In the genomic region with DNA sequence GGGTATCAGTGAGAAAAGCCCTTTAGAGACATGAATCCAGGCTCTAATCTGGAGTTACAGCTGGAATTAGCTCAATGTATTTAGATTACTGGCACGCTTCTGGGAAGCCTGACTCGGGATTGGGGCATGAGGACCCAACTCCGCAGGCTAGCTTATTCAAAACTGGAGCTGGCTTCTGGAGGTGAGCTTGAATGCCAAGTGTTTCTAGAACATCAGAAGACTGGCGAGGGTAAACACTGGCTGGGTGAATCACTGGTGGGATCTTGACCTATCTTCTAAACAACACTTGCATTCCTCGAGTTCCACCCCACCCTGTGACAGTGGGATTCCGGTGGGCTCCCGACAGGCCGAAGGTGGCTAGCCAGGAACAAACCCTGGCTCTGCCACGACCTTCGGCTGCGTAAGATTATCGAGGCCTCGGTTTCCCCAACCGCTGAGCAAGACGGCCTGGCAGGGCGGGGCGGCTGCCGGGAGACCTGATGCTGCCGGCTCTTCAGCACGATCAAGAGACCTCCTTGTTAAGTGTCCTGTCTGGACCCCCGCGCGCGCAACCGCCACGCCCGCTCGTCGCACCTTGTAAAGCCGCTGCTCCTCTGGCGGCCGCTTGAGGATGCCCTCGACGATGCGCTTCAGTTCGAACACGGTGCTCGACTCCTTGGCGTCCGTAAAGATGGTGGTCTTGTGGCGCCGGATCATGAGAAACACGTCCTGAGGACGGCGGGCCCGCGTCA, we compare ENCODE assay signal across 8 mouse cellular contexts. TPM values are rescaled to one million over a fixed set of nuclear protein-coding genes. Genes with fewer than 3 reads are reported as not detected.
A peak's percentile ranks its signal among the peaks of the same experiment; 100 is the strongest.
DNase-seq lines count a peak whose midpoint lies in the region; ATAC-seq and TF ChIP-seq lines count a peak whose summit lies in the region.

No protein-coding gene starts in this region.

- H3K9me3 ChIP-seq in hindbrain, postnatal 0 days (ENCODE audit: low read length), result no peaks in the 10 kb centered on the region
- H3K9me3 ChIP-seq in limb, embryonic 12.5 days, result no peaks in the 10 kb centered on the region
- no peaks in the 10 kb centered on the region for H3K9me3 ChIP-seq in midbrain, embryonic 11.5 days (ENCODE audit: control insufficient read depth, low read length)

- peak overlapping the region; percentile 82 for H3K4me3 ChIP-seq in hindbrain, postnatal 0 days (ENCODE audit: low read length)
- peak overlapping the region; percentile 82 for H3K4me3 ChIP-seq in limb, embryonic 12.5 days (replicated peaks)
- peak overlapping the region; percentile 81 for H3K4me3 ChIP-seq in midbrain, embryonic 11.5 days (ENCODE audit: low read depth, low read length)

- peaks cover 32% of the 10 kb centered on the region for H3K36me3 ChIP-seq in hindbrain, postnatal 0 days (ENCODE audit: insufficient read depth, low read length)
- H3K36me3 ChIP-seq in limb, embryonic 12.5 days, result peaks cover 37% of the 10 kb centered on the region
- peaks cover 21% of the 10 kb centered on the region for H3K36me3 ChIP-seq in midbrain, embryonic 11.5 days (ENCODE audit: control insufficient read depth, insufficient read depth, low read length)

- H3K27ac ChIP-seq in hindbrain, postnatal 0 days, result peak overlapping the region; percentile 86
- H3K27ac ChIP-seq in limb, embryonic 12.5 days, result peak overlapping the region; percentile 85
- H3K27ac ChIP-seq in midbrain, embryonic 11.5 days (ENCODE audit: low read depth, low read length), result peak overlapping the region; percentile 77

- peak; percentile 11; the same call in 1 of the 2 replicates for ATAC-seq in cerebellum, adult (ENCODE audit: insufficient number of reproducible peaks, low FRiP score, low TSS enrichment)
- ATAC-seq in hindbrain, postnatal 0 days, result peak; percentile 80
- ATAC-seq in limb, embryonic 12.5 days (ENCODE audit: insufficient number of reproducible peaks, insufficient read depth, low FRiP score, low TSS enrichment, low read depth), result peak; percentile 43
- ATAC-seq in midbrain, embryonic 11.5 days (ENCODE audit: low FRiP score), result peak; percentile 86

- under 1% methylated on average over 47 of the region's 47 CpGs for WGBS in hindbrain, postnatal 0 days
- under 1% methylated on average over 47 of the region's 47 CpGs for WGBS in limb, embryonic 12.5 days
- under 1% methylated on average over 47 of the region's 47 CpGs for WGBS in midbrain, embryonic 11.5 days

- peak; percentile 49 for TF ChIP-seq CTCF in hindbrain, postnatal 0 days (IDR thresholded peaks at IDR 0.05; ENCODE audit: low read depth)

- no peaks in the 10 kb centered on the region for H3K27me3 ChIP-seq in hindbrain, postnatal 0 days (ENCODE audit: insufficient read depth, low read length)
- peaks cover 11% of the 10 kb centered on the region for H3K27me3 ChIP-seq in limb, embryonic 12.5 days
- H3K27me3 ChIP-seq in midbrain, embryonic 11.5 days (ENCODE audit: control insufficient read depth, insufficient read depth, low read length), result no peaks in the 10 kb centered on the region; the same call in 1 of the 2 replicates

- peak overlapping the region; percentile 83 for H3K4me2 ChIP-seq in hindbrain, postnatal 0 days (ENCODE audit: low read depth, low read length)
- peak overlapping the region; percentile 71 for H3K4me2 ChIP-seq in limb, embryonic 12.5 days
- H3K4me2 ChIP-seq in midbrain, embryonic 11.5 days, result peak overlapping the region; percentile 56

- peak overlapping the region; percentile 84 for H3K9ac ChIP-seq in hindbrain, postnatal 0 days (replicated peaks; ENCODE audit: low read length)
- peak overlapping the region; percentile 91 for H3K9ac ChIP-seq in limb, embryonic 12.5 days (replicated peaks)
- peak overlapping the region; percentile 90 for H3K9ac ChIP-seq in midbrain, embryonic 11.5 days (ENCODE audit: low read length)

- peak; percentile 76 for DNase-seq in embryo, embryonic 10 days (ENCODE audit: low spot score)
- no peak for DNase-seq in embryo, embryonic 9.5 days (ENCODE audit: extremely low spot score)
- DNase-seq in forelimb bud, embryonic 11.5 days (ENCODE audit: low read depth, low spot score), result peak; percentile 44
- DNase-seq in hindbrain, postnatal 0 days (ENCODE audit: low spot score), result peak; percentile 52
- peak; percentile 94 for DNase-seq in midbrain, embryonic 11.5 days (ENCODE audit: low spot score, missing footprints)
- peak; percentile 72 to 75 for DNase-seq in spleen, postnatal 10 days (ENCODE audit: low spot score in 2 of 2)

- H3K4me1 ChIP-seq in hindbrain, postnatal 0 days (ENCODE audit: insufficient read depth, low read length), result peaks cover 7% of the 10 kb centered on the region
- H3K4me1 ChIP-seq in limb, embryonic 12.5 days (replicated peaks), result peaks cover 23% of the 10 kb centered on the region
- H3K4me1 ChIP-seq in midbrain, embryonic 11.5 days (ENCODE audit: control insufficient read depth, insufficient read depth, low read length), result peaks cover 9% of the 10 kb centered on the region

RNA-seq across cellular contexts. Expression of gene Elob, which starts 0.5 kb away (rescaled TPM):
- total RNA-seq in hindbrain, postnatal 0 days (2014; rRNA removed), result 755 and 1,410 TPM in 2 replicates
- 1,482 and 1,504 TPM in 2 replicates for polyA plus RNA-seq in hindbrain, postnatal 0 days (2015; fragmentation: Nextera tagmentation; extraction: Ambion mirVana)
- polyA plus RNA-seq in limb, embryonic 12.5 days (2016; fragmentation: Nextera tagmentation; extraction: Ambion mirVana), result 1,179 and 1,231 TPM in 2 replicates
- 1,062 and 1,170 TPM in 2 replicates for polyA plus RNA-seq in midbrain, embryonic 11.5 days (2014; fragmentation: Nextera tagmentation; extraction: Ambion mirVana)

RNA-seq across cellular contexts. Expression of gene Prss33, which starts 7.4 kb away (rescaled TPM):
- not detected in 2 replicates for total RNA-seq in hindbrain, postnatal 0 days (2014; rRNA removed)
- not detected in 2 replicates for polyA plus RNA-seq in hindbrain, postnatal 0 days (2015; fragmentation: Nextera tagmentation; extraction: Ambion mirVana)
- polyA plus RNA-seq in limb, embryonic 12.5 days (2016; fragmentation: Nextera tagmentation; extraction: Ambion mirVana), result not detected in 2 replicates
- polyA plus RNA-seq in midbrain, embryonic 11.5 days (2014; fragmentation: Nextera tagmentation; extraction: Ambion mirVana), result 0.27 TPM in 1 of 2 replicates, not detected in the other

RNA-seq across cellular contexts. Expression of gene Prss32, which starts 15.2 kb away (rescaled TPM):
- not detected in 2 replicates for total RNA-seq in hindbrain, postnatal 0 days (2014; rRNA removed)
- 0.25 and 0.48 TPM in 2 replicates for polyA plus RNA-seq in hindbrain, postnatal 0 days (2015; fragmentation: Nextera tagmentation; extraction: Ambion mirVana)
- polyA plus RNA-seq in limb, embryonic 12.5 days (2016; fragmentation: Nextera tagmentation; extraction: Ambion mirVana), result not detected in 2 replicates
- not detected in 2 replicates for polyA plus RNA-seq in midbrain, embryonic 11.5 days (2014; fragmentation: Nextera tagmentation; extraction: Ambion mirVana)

RNA-seq across cellular contexts. Expression of gene Prss41, which starts 15.5 kb away (rescaled TPM):
- 0.37 TPM in 1 of 2 replicates, not detected in the other for total RNA-seq in hindbrain, postnatal 0 days (2014; rRNA removed)
- 0.90 and 1.3 TPM in 2 replicates for polyA plus RNA-seq in hindbrain, postnatal 0 days (2015; fragmentation: Nextera tagmentation; extraction: Ambion mirVana)
- 1.7 and 3.1 TPM in 2 replicates for polyA plus RNA-seq in limb, embryonic 12.5 days (2016; fragmentation: Nextera tagmentation; extraction: Ambion mirVana)
- 0.41 and 0.81 TPM in 2 replicates for polyA plus RNA-seq in midbrain, embryonic 11.5 days (2014; fragmentation: Nextera tagmentation; extraction: Ambion mirVana)

RNA-seq across cellular contexts. Expression of gene Srrm2, which starts 38.1 kb away (rescaled TPM):
- total RNA-seq in hindbrain, postnatal 0 days (2014; rRNA removed), result 133 and 144 TPM in 2 replicates
- 419 and 436 TPM in 2 replicates for polyA plus RNA-seq in hindbrain, postnatal 0 days (2015; fragmentation: Nextera tagmentation; extraction: Ambion mirVana)
- 639 and 703 TPM in 2 replicates for polyA plus RNA-seq in limb, embryonic 12.5 days (2016; fragmentation: Nextera tagmentation; extraction: Ambion mirVana)
- 408 and 439 TPM in 2 replicates for polyA plus RNA-seq in midbrain, embryonic 11.5 days (2014; fragmentation: Nextera tagmentation; extraction: Ambion mirVana)

Comparison
In these comparisons a context has a peak if more than half of its experiments do, and no peak if none do; other contexts are left out.
1. ATAC-seq: peak in every context shown above with its lines; median percentile 86 in midbrain, embryonic 11.5 days; 80 in hindbrain, postnatal 0 days; 43 in limb, embryonic 12.5 days; 11 in cerebellum, adult.